Mouse (Mus musculus): ENCODE measurements around the gene Cdh12.
"Not testable (repeated sequence)": the region's sequence is repeated elsewhere in the genome, so short reads cannot be mapped to it uniquely, and the experiment has no call there.

Gene Cdh12

GRCm38 (mm10) chr15:21109009-21109841 lies 660.2 kb downstream of the Cdh12 start:
- DNase-seq (ENCODE audit: low spot score in 2 of 2), result no peak

- no peak for DNase-seq (ENCODE audit: low spot score in 2 of 2)
Measured at GRCm38 (mm10) chr15:21109889-21110500, 660.9 kb downstream of the Cdh12 start.

- no peak for DNase-seq (ENCODE audit: low spot score in 2 of 2)
Measured at GRCm38 (mm10) chr15:21110874-21111603, 662.0 kb downstream of the Cdh12 start.

- DNase-seq (ENCODE audit: low spot score in 2 of 2), result not testable (repeated sequence)
Measured at GRCm38 (mm10) chr15:21114775-21115174, 665.7 kb downstream of the Cdh12 start.

GRCm38 (mm10) chr15:21130660-21131059 lies 681.6 kb downstream of the Cdh12 start:
- DNase-seq (ENCODE audit: low spot score in 2 of 2), result no peak

GRCm38 (mm10) chr15:21132999-21133398 lies 683.9 kb downstream of the Cdh12 start:
- DNase-seq (ENCODE audit: low spot score in 2 of 2), result no peak

- DNase-seq (ENCODE audit: low spot score in 2 of 2), result no peak
Measured at GRCm38 (mm10) chr15:21146896-21147295, 697.8 kb downstream of the Cdh12 start.

GRCm38 (mm10) chr15:21153602-21154001 lies 704.5 kb downstream of the Cdh12 start:
- DNase-seq (ENCODE audit: low spot score in 2 of 2), result no peak

- no peak for DNase-seq (ENCODE audit: low spot score in 2 of 2)
Measured at GRCm38 (mm10) chr15:21179727-21180126, 730.7 kb downstream of the Cdh12 start.

GRCm38 (mm10) chr15:21180191-21180590 lies 731.1 kb downstream of the Cdh12 start:
- DNase-seq (ENCODE audit: low spot score in 2 of 2), result no peak

- DNase-seq (ENCODE audit: low spot score in 2 of 2), result no peak
Measured at GRCm38 (mm10) chr15:21185799-21186198, 736.7 kb downstream of the Cdh12 start.

GRCm38 (mm10) chr15:21210089-21210488 lies 761.0 kb downstream of the Cdh12 start:
- DNase-seq (ENCODE audit: low spot score in 2 of 2), result not testable (repeated sequence)

GRCm38 (mm10) chr15:21223006-21223405 lies 773.9 kb downstream of the Cdh12 start:
- DNase-seq (ENCODE audit: low spot score in 2 of 2), result no peak

GRCm38 (mm10) chr15:21261318-21261717 lies 812.3 kb downstream of the Cdh12 start:
- DNase-seq (ENCODE audit: low spot score in 2 of 2), result no peak

- DNase-seq (ENCODE audit: low spot score in 2 of 2), result no peak
Measured at GRCm38 (mm10) chr15:21269856-21270255, 820.8 kb downstream of the Cdh12 start.

GRCm38 (mm10) chr15:21297051-21297450 lies 848.0 kb downstream of the Cdh12 start:
- no peak for DNase-seq (ENCODE audit: low spot score in 2 of 2)

GRCm38 (mm10) chr15:21315457-21315856 lies 866.4 kb downstream of the Cdh12 start:
- no peak for DNase-seq (ENCODE audit: low spot score in 2 of 2)

- DNase-seq (ENCODE audit: low spot score in 2 of 2), result no peak
Measured at GRCm38 (mm10) chr15:21343853-21344252, 894.8 kb downstream of the Cdh12 start.

- DNase-seq (ENCODE audit: low spot score in 2 of 2), result no peak
Measured at GRCm38 (mm10) chr15:21344323-21344722, 895.3 kb downstream of the Cdh12 start.

GRCm38 (mm10) chr15:21344749-21345148 lies 895.7 kb downstream of the Cdh12 start:
- no peak for DNase-seq (ENCODE audit: low spot score in 2 of 2)

GRCm38 (mm10) chr15:21355356-21356101 lies 906.5 kb downstream of the Cdh12 start:
- DNase-seq (ENCODE audit: low spot score in 2 of 2), result no peak

- no peak for DNase-seq (ENCODE audit: low spot score in 2 of 2)
Measured at GRCm38 (mm10) chr15:21366366-21366765, 917.3 kb downstream of the Cdh12 start.
